Mouse (Mus musculus): ENCODE data around the gene Syngr4.

- TF ChIP-seq EP300 (IDR thresholded peaks at IDR 0.05; ENCODE audit: insufficient read depth, low read depth, low read length) (no peak), CTCF (IDR thresholded peaks at IDR 0.05; ENCODE audit: low read depth, low read length) (peak; percentile 95), POLR2A (IDR thresholded peaks at IDR 0.05; ENCODE audit: insufficient read depth, low read length) (peak; percentile 48)
Measured at GRCm38 (mm10) chr7:45872624-45873023, 23.9 kb downstream of the Syngr4 start, which contains the start of gene Kdelr1.

All from ES-Bruce4 (cell line).